Mouse (Mus musculus) layer of hippocampus, adult 8-10 months (tissue): ENCODE data around the gene Fpr1. TPM values are rescaled to one million over a fixed set of nuclear protein-coding genes. Genes with fewer than 3 reads are reported as not detected.

Experiments
- microRNA-seq, 2 experiments: library from miRNA; unstranded; fragments of <30 nt; microRNA quantifications; one replicate each; pipeline ENCODE4 v1.2.0; 2022
- total RNA-seq, 4 experiments: library from RNA; stranded (reverse); gene quantifications; 2 replicates each; pipeline ENCODE4 v1.2.4; 2022

The Fpr1 gene
- total RNA-seq, 4 experiments from 2014 or later, result not detected

Small RNAs within 50 kb of the gene (microRNA-seq; reads per million reads assigned to microRNA genes)
- gene Gm25927, result 0 reads per million in 2 experiments
- 7,037 to 17,186 reads per million in 2 experiments for gene Mir125a
- 8,248 to 11,882 reads per million in 2 experiments for gene Mir99b
- gene Mirlet7e, result 0 reads per million in 2 experiments

Other genes with a start within 250 kb of the Fpr1 start
- gene Vmn2r90, start 180.2 kb downstream of the Fpr1 start, total RNA-seq, result under 1 TPM in 1 of 4 experiments, not detected in 3; 0.13 TPM
- 100 to 1,000 TPM in 3 of 4 experiments, 10 to 100 TPM in 1; 88.5 to 132 (median 119) TPM for gene Spaca6, start 56.8 kb downstream of the Fpr1 start, total RNA-seq
- under 1 TPM; 0.57 to 0.73 (median 0.60) TPM for gene Has1, start 28.7 kb downstream of the Fpr1 start, total RNA-seq
- not detected for gene Fpr2, start 3.9 kb upstream of the Fpr1 start, total RNA-seq
- gene Fpr3, start 3.9 kb upstream of the Fpr1 start, total RNA-seq, result not detected
- not detected for gene Fpr-rs4, start 137.8 kb upstream of the Fpr1 start, total RNA-seq
- gene Vmn2r124, start 165.5 kb upstream of the Fpr1 start, total RNA-seq, result under 1 TPM in 2 of 4 experiments, not detected in 2; 0.06 to 0.10 TPM
- not detected for gene Vmn2r91, start 201.1 kb upstream of the Fpr1 start, total RNA-seq